Mouse (Mus musculus) heart, postnatal 0 days (tissue): ENCODE results near the gene Gm20403. TPM values are rescaled to one million over a fixed set of nuclear protein-coding genes. Genes with fewer than 3 reads are reported as not detected.

Experiments
- ATAC-seq: fragments of 200-750 bp; cut with Nextera tagmentation; 2 replicates; pipeline ENCODE4 v1.8.0; 2017; ENCODE audit warnings: low read depth, moderate number of reproducible peaks, moderate library complexity; ENCODE audit not compliant: insufficient read depth
- DNase-seq: peaks from one replicate; pipeline ENCODE4 v3.0.0-alpha.2; 2016; ENCODE audit warnings: low spot score
- H3K27ac ChIP-seq: fragments of 300-500 bp; sonication (generic); 2 replicates; pipeline ENCODE4 v1.5.1; 2014; ENCODE audit warnings: low read depth, mild to moderate bottlenecking
- H3K27me3 ChIP-seq: fragments of 300-500 bp; sonication (generic); 2 replicates; pipeline ENCODE4 v1.6.1; 2014; ENCODE audit warnings: low read length, mixed read lengths; ENCODE audit not compliant: control insufficient read depth, insufficient read depth
- H3K36me3 ChIP-seq: fragments of 300-500 bp; sonication (generic); replicated peaks from 2 replicates; pipeline ENCODE4 v1.6.1; 2014; ENCODE audit warnings: low read length, mixed read lengths; ENCODE audit not compliant: control insufficient read depth, insufficient read depth
- H3K4me1 ChIP-seq: fragments of 300-500 bp; sonication (generic); 2 replicates; pipeline ENCODE4 v1.6.1; 2014; ENCODE audit warnings: antibody characterized with exemption; ENCODE audit not compliant: control insufficient read depth, insufficient read depth
- H3K4me2 ChIP-seq: fragments of 300-500 bp; sonication (generic); 2 replicates; pipeline ENCODE4 v1.6.1; 2014; ENCODE audit warnings: low read depth, mild to moderate bottlenecking, low read length, moderate library complexity
- H3K4me3 ChIP-seq: fragments of 300-500 bp; sonication (generic); 2 replicates; pipeline ENCODE4 v1.5.1; 2014; ENCODE audit warnings: low read depth, low read length
- H3K9ac ChIP-seq: fragments of 300-500 bp; sonication (generic); replicated peaks from 2 replicates; pipeline ENCODE4 v1.6.1; 2014; ENCODE audit warnings: low read depth, low read length, mixed read lengths
- H3K9me3 ChIP-seq: fragments of 300-500 bp; sonication (generic); replicated peaks from 2 replicates; pipeline ENCODE4 v1.6.1; 2016; ENCODE audit warnings: low read length; ENCODE audit not compliant: control insufficient read depth
- CTCF ChIP-seq: IDR thresholded peaks from 2 replicates; pipeline ENCODE4 v1.5.1; 2016; ENCODE audit warnings: antibody characterized with exemption, control low read depth, low read depth
- EP300 ChIP-seq: IDR thresholded peaks from 2 replicates; pipeline ENCODE4 v1.6.1; 2016; ENCODE audit warnings: antibody characterized with exemption, low read depth
- WGBS: fragments of 180-500 bp; shearing (Covaris S2); extraction: QIAGEN DNeasy Blood & Tissue Kit; methylation state at CpG from one replicate; pipeline ENCODE4 v1.1.7; 2014; 5-methylcytosine and 5-hydroxymethylcytosine counted together
- polyA plus RNA-seq: library from polyadenylated mRNA; unstranded; fragments of >200 nt; fragmentation: Nextera tagmentation; extraction: Ambion mirVana; gene quantifications from 2 replicates; pipeline ENCODE4 v1.2.1, GENCODE M21; 2015
- total RNA-seq: library from RNA; depleted of rRNA; stranded (reverse); fragments of >200 nt; gene quantifications from 2 replicates; pipeline ENCODE4 v1.2.3, GENCODE M21; 2014; ENCODE audit warnings: low replicate concordance

Gm20403 gene
- total and polyA plus RNA-seq, 2 experiments from 2014 or later: not detected

GRCm38 (mm10) chr12:55016339-55017118, 30.2 kb upstream of the Gm20403 start:
- no peak for DNase-seq
- no peak overlapping the region for H3K4me2 ChIP-seq
- no peak overlapping the region for H3K27ac ChIP-seq
- H3K9me3 ChIP-seq: no peaks in the 10 kb centered on the region
- no peak overlapping the region for H3K4me3 ChIP-seq
- WGBS: 67% methylated on average over 8 of the region's 8 CpGs
- no peaks in the 10 kb centered on the region for H3K27me3 ChIP-seq
- no peaks in the 10 kb centered on the region for H3K4me1 ChIP-seq
- no peak for ATAC-seq
- no peaks in the 10 kb centered on the region for H3K36me3 ChIP-seq
- no peak overlapping the region for H3K9ac ChIP-seq
- no peak for TF ChIP-seq EP300
- TF ChIP-seq CTCF: no peak

DNA sequence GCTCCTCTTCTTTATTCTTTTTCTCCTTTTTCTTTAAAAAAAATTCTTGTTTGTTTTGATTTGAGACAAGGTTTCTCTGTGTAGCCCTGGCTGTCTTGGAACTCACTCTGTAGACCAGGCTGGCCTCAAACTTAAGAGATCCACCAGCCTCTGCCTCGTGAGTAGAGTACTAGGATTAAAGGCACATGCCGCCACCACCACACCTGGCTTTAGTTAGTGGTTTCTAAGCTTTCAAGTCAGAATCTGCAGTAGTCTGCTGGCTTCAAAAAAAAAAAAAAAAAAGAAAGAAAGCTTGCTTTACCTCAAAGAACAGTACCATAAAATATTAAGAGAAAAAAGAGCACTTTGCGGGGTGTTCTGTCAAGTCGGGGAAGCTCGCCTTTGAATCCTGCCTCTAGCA, 29.1 kb upstream of the Gm20403 start:
- 83% methylated on average over 5 of the region's 5 CpGs for WGBS

DNA sequence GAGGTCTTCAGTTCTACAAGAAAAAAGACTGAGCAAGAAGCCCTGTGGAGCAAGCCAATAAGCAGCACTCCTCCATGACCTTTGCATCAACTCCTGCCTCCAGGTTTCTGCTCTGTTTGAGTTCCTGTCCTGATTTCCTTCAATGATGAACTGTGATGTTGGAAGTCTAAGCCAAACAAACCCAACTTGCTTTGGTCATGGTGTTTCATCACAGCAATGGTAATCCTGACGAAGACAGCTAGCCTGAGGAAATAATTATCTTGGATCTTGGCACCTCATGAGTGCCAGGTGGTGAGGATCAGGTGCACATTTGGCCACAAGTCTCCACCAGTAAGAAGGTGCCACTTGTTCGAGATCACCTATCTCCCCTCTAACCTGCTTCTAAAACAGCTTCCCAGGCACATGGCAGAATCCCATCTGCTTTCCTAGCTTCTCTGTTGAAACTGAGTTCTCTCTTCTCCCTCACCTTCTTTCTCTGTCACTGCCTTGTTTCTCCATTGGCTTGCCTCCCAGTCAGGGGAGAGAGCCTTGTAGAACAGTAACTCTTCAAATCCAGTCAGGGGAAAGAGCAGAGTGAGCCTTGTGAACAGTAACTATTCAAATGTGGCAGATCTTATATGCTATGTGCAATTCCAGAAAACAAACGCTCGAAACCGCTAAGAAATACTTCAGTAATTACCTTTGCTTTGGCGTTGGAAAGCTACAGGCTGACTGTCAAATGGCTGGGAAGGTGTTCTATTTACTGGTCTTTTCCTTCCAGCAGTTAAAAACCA, 27.5 kb upstream of the Gm20403 start, which contains the start of gene Baz1a:
TSS of gene Baz1a (minus strand) at position 723 of the 773 bp plus-strand sequence.
- WGBS: 77% methylated on average over 6 of the region's 6 CpGs

More for the DNA sequence above, 29.1 kb upstream of the Gm20403 start:
- DNase-seq: no peak
- Histone ChIP-seq H3K9ac (no peak overlapping the region), H3K36me3 (no peaks in the 10 kb centered on the region), H3K4me2 (no peak overlapping the region), H3K4me3 (no peak overlapping the region), H3K27me3 (no peaks in the 10 kb centered on the region), H3K27ac (no peak overlapping the region), H3K9me3 (no peaks in the 10 kb centered on the region), H3K4me1 (no peaks in the 10 kb centered on the region)
- TF ChIP-seq EP300: no peak
- TF ChIP-seq CTCF: no peak
- ATAC-seq: no peak

DNA sequence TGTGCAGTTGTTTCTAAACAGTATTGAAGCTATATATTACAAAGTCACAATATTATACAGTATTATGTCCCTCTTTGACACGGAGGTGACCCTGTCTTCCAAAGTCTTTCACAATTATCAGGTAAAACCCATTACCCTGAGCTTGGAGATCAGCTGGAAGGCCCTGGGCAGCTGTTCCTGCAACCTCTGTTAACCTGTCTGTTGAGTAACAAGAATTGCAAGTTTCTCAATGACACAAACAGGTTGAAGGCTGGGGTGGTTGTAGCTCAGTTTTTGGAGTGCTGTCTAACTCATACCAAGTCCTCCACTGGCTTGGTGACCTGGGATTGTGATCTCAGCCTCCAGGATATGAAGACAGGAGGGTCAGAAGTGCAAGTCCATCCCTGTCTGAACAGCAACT, 26.7 kb upstream of the Gm20403 start:
- Histone ChIP-seq H3K9ac (no peak overlapping the region), H3K36me3 (no peaks in the 10 kb centered on the region), H3K27ac (no peak overlapping the region), H3K4me1 (no peaks in the 10 kb centered on the region), H3K9me3 (no peaks in the 10 kb centered on the region), H3K27me3 (no peaks in the 10 kb centered on the region), H3K4me2 (no peak overlapping the region), H3K4me3 (no peak overlapping the region)
- no peak for ATAC-seq
- no peak for DNase-seq
- WGBS: 68% methylated on average over 1 of the region's 1 CpGs
- TF ChIP-seq EP300: no peak
- TF ChIP-seq CTCF: no peak

More for the DNA sequence above, 27.5 kb upstream of the Gm20403 start, which contains the start of gene Baz1a:
- H3K27ac ChIP-seq: no peak within 1 kb of the TSS
- ATAC-seq: no peak
- no peaks in the 10 kb centered on the region for H3K27me3 ChIP-seq
- no peak within 1 kb of the TSS for H3K4me2 ChIP-seq
- H3K4me3 ChIP-seq: no peak within 1 kb of the TSS
- no peak within 1 kb of the TSS for H3K9ac ChIP-seq
- H3K4me1 ChIP-seq: no peaks in the 10 kb centered on the region
- no peak for DNase-seq
- TF ChIP-seq CTCF (no peak), EP300 (no peak)
- H3K36me3 ChIP-seq: no peaks in the 10 kb centered on the region
- no peaks in the 10 kb centered on the region for H3K9me3 ChIP-seq

- DNase-seq: no peak
- Histone ChIP-seq H3K4me3 (no peak overlapping the region), H3K27ac (no peak overlapping the region), H3K4me2 (no peak overlapping the region), H3K36me3 (no peaks in the 10 kb centered on the region), H3K27me3 (no peaks in the 10 kb centered on the region), H3K4me1 (no peaks in the 10 kb centered on the region), H3K9me3 (no peaks in the 10 kb centered on the region), H3K9ac (no peak overlapping the region)
- WGBS: 80% methylated on average over 14 of the region's 14 CpGs
- no peak for TF ChIP-seq CTCF
- no peak for TF ChIP-seq EP300
- ATAC-seq: no peak
Observed at GRCm38 (mm10) chr12:55007361-55008008, 21.2 kb upstream of the Gm20403 start.
